Mouse (Mus musculus) thymus, adult 2 months (tissue): ENCODE data around the gene Tcn2.

Experiments used
- CTCF ChIP-seq: fragments of 200-500 bp; IDR thresholded peaks from 2 replicates; pipeline ENCODE4 v1.5.1; 2012; ENCODE audit warnings: mild to moderate bottlenecking, control low read depth, low read length, moderate library complexity, borderline replicate concordance; ENCODE audit not compliant: control insufficient read depth, poor library complexity, insufficient read depth; ENCODE audit errors: extremely low read depth
- POLR2A ChIP-seq: fragments of 200-500 bp; IDR thresholded peaks from 2 replicates; pipeline ENCODE4 v1.6.1; 2012; ENCODE audit warnings: mild to moderate bottlenecking, low read length, control low read depth, moderate library complexity; ENCODE audit not compliant: control insufficient read depth, poor library complexity, insufficient read depth; ENCODE audit errors: extremely low read depth

DNA sequence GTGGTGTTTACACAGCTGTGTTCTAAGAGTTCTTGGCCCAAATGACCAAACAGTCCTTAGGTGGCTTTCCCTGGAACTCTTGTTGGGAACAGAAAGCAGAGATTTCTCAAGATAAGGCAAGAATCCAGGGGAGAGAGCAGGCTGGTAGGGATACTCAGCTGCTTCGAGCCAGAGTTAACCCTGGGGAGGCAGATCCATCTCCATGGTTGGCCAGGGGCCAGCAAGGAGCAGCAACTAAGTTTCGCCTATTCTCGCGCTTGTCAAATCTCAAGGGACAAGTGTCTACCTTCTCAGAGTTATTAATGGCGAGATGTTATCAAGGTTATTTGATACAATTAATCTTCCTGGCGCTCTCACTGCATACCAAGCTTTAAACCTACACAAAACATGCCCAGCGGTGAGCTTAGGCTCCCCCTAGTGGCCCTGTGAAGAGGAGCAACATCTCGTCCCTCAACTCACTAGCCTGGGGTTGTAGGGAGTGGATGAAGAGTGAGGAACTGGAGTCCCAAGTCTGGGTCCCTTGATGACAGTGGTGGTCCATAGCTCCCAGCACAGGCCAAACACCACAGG, 10.6 kb downstream of the Tcn2 start:
- TF ChIP-seq CTCF (peak; percentile 70; the same call in 1 of the 2 replicates), POLR2A (no peak)
